Mouse (Mus musculus) thymus, postnatal 4 days (tissue): ENCODE results near the gene Cmtm3.
A peak's percentile ranks its signal among the peaks of the same experiment; 100 is the strongest.

Experiments
- DNase-seq: peaks from one replicate; pipeline ENCODE4 v3.0.0; 2021

The Cmtm3 gene

GRCm38 (mm10) chr8:104343957-104344356 is 4.7 kb downstream of the Cmtm3 start:
- DNase-seq: peak; percentile 93

DNA sequence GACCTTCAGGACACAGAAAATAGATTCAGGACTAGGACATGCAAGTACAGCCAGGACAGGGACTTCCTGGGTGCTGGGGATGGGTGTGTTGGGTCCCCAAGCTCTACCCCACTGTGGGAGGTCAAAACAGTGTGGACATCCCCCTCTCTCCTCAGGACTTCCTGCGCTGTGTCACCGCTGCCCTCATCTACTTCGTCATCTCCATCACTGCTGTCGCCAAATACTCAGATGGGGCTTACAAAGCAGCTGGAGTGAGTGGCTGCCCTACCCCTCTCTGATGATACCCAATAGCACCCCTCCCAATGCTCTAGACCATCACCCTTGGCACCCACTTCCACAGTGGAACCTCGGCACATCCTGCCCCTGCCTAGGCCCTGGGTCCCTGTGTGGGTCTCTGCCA is 5.4 kb downstream of the Cmtm3 start:
- no peak for DNase-seq

- DNase-seq: no peak
Measured at GRCm38 (mm10) chr8:104346706-104347105, 7.5 kb downstream of the Cmtm3 start.

- no peak for DNase-seq
Measured at GRCm38 (mm10) chr8:104348971-104349370, 9.8 kb downstream of the Cmtm3 start.

- DNase-seq: no peak
Measured at GRCm38 (mm10) chr8:104350047-104350446, 10.8 kb downstream of the Cmtm3 start.

GRCm38 (mm10) chr8:104353186-104353585 is 14.0 kb downstream of the Cmtm3 start:
- DNase-seq: no peak

DNA sequence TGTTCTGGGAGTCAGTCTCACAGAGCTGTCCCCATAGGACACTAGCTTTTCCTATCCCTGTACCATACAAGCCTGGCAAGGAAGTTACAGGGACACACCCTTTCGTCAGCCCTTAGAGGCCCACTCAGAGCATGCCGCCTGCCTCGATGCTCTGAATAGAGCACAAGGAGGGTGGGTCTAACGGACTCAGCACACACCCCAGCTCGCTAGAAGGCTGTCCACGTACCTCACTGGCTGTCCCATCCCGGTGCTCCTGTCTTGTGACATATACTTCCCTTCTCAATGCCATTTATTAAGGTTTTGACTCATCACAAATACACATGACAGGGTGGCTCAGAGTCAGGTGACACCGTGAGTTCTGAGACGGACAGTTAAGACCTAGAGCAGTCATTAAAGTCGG is 15.3 kb downstream of the Cmtm3 start:
- DNase-seq: no peak

DNA sequence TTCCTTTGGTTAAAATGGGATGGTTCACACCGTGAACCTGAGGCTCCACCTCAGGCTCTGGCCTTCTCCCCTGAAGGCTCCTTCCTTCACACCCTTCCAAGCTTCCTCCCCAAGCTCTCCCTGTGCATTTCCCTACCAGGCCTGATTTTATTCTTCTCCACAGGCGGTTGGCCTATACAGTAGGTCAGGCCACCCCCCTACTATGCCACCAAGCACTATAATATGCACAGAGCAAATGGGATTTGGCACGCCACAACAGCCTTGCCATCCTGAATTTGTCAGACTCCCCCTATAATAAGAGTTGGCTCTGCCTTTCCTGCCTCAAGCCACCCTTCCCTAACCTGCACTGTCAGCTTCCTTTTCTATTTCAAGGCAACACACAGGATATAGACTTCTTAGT is 19.4 kb downstream of the Cmtm3 start:
- DNase-seq: no peak

GRCm38 (mm10) chr8:104359778-104360456 is 20.7 kb downstream of the Cmtm3 start:
- no peak for DNase-seq

DNA sequence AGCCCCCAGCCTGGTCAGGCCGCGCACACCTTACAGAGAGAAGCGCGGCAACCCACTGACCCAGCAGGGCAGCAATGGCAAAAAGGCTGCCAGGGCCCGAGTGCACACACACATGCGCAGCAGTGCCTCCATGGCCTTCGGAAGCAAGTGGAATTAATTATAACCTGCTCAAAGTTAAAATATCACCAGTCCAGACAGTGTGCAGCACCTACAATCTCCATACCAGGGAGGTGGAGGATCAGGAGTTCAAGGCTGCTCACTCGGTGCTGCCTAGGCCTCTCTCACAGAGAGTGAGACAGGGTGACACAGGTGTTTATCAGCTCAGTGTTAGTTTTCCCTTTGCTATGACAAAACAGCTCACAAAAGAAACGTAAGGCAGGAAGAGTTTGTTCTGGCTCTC is 26.5 kb downstream of the Cmtm3 start:
- no peak for DNase-seq

- no peak for DNase-seq
Measured at GRCm38 (mm10) chr8:104367398-104367797, 28.2 kb downstream of the Cmtm3 start.

GRCm38 (mm10) chr8:104369591-104369990 is 30.4 kb downstream of the Cmtm3 start:
- no peak for DNase-seq

DNA sequence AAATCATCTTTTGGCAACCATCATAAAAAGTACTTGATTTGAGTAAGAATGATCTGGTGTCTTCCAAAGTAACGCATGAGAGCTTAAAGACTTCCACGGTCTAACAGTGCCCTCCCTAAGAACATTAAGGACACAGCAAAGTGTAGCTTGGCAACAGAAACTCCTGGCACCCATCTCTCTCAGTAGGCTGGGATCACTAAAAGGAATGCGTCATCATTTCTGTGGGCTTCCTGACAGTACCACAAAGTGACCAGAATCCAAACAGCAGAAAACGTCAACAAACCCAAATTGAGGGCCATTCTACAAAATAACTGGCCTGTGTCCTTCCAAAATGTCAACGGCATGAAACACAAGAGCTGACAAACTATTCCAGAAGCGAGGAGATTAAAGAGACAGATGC is 30.9 kb downstream of the Cmtm3 start:
- no peak for DNase-seq

DNA sequence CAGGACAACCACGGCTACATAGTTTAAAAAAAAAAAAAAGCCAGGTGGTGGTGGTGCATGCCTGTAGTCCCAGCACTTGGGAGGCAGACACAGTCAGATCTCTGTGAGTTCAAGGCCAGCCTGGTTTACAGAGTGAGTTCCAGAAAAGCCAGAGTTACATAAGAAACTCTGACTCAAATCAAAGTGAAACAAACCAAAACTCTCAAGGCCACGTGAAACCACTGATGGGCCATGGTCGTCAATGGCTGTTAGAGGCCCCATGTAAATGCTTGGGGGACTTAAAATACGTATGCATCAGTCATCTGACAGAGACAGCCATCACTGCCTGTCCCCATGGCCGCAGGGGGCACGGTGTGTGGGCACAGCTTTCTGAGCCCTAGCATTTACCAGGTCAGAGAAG is 31.9 kb downstream of the Cmtm3 start:
- DNase-seq: no peak

DNA sequence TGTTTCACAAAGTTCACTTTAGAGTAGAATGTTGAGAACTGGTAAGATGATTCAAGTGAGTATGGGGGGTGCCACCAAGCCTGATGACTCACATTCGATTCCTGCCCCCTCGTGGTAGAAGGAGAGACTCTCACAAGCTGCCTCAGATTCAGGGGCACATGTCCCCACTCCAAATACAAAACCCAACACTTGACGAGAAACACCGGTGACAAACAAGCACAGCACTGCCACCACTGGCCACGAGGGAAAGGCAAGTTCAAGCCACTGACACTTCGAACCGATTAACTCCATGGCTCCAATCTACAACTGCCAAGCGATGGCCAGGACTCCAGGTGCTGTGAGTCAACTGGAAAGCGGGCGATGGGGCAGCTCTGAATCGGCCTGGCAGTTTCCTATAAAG is 34.6 kb downstream of the Cmtm3 start:
- DNase-seq: peak; percentile 13

DNA sequence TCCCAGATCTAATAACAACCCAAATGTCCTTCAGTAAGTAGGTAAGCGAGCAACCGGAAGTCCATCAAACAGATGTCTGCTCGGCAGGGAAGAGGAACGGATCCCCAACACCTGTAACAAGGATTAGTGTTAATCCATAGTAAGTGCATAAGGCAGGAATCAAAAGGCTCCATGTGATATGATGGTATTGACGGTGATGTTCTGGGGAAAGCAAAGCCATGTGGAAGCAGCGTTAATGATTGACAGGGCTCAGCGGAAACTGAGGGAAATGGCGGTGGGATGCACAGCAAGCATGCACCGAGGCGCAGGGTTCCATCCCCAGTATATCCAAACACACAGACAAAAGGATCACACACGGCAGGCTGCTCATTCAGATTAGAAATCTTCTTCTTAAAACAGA is 35.1 kb downstream of the Cmtm3 start:
- no peak for DNase-seq

DNA sequence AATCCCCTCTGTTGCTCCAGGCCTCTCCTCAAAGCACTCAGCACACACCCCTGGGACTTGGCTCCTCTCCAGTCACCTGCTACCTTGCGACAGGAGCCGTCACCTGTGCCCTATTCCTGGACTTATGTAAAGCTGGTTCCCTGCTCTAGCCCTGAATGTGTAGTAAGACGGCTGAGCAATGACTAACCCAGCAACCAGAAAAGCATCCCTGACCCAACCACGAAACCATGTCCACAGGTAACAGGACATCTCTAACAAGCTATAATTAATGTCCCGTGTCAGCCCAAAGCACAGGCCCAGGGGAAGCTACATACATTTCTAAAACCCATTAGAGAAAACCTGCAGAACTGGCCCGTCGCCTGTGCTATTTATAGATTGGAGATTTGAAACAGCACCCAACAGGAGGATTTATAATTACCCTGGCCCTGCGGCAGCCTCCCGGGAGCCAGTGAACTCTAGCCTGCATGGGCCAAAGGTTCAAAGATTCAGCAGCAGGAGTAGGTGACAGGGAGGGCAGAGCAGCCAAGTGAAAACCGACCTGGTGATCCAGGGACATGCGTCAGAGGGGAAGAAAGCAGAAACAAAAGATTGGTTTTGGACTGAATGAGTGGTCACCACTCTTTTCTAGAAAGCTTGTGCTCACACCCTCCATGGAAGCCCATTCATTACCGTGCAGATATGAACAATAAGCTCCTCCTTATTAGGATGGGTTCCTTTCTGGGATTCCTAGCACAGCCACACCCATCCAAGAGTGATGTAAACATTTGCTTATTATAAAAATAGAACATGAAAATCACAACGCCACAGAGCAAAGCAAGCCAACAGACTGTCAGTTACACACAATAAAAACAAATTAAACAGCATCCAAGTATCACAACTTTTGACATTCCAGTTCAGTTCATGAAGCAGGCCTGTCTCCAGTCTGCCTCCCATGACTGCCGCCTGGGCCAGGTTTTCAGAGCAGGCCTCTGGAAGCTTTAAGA is 35.9 kb downstream of the Cmtm3 start:
- DNase-seq: no peak

DNA sequence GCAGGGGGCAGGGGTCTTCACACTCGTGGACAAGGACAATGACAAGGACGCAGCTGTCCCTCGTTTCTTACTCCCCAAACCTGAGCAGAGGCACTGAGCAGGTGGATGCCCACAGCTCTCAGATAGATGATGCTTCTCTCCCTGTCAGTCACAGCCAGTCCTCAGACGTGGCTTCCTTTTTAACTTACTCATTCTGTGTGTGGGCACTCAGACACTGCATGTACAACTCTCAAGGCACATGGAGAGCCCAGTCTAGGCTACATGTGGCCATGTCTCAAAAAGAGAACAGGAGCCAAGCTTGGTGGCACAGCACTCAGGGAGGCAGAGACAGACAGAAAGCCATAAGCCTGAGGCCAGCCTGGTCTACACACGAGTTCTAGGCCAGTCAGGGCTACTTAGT is 36.7 kb downstream of the Cmtm3 start:
- DNase-seq: no peak

GRCm38 (mm10) chr8:104376669-104377068 is 37.5 kb downstream of the Cmtm3 start:
- no peak for DNase-seq

- DNase-seq: no peak
Measured at GRCm38 (mm10) chr8:104379301-104379836, 40.2 kb downstream of the Cmtm3 start.

GRCm38 (mm10) chr8:104380269-104380668 is 41.1 kb downstream of the Cmtm3 start:
- no peak for DNase-seq

- DNase-seq: no peak
Measured at GRCm38 (mm10) chr8:104380961-104381411, 41.8 kb downstream of the Cmtm3 start.

DNA sequence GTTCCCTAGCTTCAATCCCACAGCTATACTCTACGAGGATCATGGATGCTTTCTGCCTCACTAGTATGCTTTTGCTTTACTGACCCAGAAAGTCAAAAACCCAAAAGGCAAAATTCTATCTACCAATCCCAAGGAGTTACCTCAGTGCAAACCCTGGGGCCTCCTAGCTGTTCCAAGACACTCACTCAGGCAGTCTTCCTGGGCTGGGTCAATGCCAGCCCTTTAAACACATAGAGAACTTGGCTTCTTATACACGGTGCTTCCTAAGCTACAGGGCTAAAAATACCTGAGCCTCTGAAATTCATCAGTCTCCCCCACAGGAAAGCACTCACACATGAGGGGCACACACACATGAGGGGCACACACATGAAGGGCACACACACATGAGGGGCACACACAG is 44.1 kb downstream of the Cmtm3 start:
- DNase-seq: no peak

DNA sequence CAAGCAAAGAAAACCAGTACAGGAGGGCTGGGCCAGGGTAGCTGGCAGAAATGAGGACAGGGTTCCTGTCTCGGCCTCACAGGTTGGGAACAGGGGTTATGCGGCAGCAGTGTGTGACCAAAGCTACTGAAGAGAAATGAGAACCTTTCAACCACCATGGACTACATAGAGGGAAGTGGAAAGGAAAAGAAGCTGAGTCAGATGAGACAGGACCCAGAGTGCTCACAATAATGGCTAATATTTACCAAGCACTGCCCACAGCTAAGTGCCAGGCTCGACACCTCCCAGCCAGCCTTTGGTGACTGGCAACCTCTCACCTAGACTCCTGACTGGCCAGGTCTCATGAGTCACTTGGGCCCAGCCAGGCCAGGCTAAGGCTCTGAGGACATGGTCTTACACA is 44.8 kb downstream of the Cmtm3 start:
- no peak for DNase-seq
